Mouse (Mus musculus): Measurements from ENCODE around the gene Gsk3a.

Gsk3a gene

DNA sequence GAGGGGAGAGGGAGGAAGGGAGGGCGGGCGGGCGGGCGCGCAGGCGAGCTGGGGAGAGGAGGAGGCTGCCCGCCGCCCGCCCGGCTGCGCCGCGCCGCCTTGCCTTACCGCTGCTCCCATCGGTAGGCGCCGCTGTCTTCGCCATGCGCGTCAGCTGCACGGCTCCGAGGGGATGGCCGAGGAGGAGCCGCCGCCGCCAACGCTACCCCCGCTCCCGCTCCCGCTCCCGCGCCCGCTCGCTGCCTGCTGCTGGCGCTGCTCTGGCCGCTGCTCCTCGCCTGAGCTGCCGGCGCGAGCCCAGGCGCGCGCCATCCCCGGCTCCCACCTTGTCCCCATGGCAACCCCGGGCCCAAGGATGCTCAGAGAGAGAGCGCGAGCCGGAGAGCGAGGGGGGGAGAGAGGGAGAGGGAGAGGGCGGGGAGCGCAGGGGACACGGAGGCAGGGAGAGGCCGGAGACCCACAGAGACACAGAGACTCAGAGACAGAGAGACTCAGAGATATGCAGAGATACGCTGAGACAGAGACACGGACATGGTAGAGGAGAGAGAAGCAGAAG lies 58.0 kb downstream of the Gsk3a start, which contains the start of gene Pou2f2:
Gene Pou2f2 (minus strand): TSS at position 121 of the 556 bp plus-strand sequence.
- DNase-seq: peak; percentile 89

DNA sequence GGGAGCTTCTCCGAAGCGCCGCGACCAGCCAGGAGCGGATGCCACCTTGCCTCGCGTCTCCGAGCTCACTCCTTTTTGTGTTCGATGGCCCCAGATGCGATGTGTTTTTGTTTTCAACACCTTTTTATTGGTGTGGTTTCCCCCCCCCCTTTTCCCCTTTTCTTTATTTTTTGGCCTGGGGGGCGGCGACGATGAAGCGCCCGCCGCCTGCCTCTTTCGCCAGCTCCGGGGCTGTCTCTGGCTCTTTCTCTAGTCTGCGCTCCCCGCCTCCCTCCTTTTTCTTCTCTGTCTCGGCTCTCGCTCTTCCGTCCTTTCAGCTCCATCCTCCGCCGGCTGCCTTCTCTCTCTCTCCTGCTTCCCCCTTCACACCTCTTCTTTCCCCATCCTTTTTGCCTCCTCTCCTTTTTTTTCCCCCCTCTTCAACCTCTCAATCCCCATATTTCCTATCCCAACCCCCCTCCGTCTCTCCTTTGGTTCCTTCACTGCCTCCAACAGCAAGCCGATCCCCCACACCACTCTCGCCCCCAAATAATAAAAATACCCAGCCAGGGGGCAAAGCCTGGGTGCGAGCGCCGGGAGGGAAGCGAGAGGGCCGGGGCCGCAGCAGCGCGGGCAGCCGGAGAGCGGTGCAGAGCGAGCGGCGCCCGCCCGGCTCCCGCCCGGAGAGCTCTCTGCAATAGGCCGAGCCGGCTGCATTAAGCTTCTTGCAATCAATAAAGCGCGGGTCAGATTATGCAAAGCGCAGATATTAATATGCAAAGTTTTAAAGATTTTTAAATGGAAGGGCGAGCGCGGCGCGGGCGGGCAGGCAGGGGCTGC lies 58.7 kb downstream of the Gsk3a start:
- DNase-seq: peak; percentile 55

DNA sequence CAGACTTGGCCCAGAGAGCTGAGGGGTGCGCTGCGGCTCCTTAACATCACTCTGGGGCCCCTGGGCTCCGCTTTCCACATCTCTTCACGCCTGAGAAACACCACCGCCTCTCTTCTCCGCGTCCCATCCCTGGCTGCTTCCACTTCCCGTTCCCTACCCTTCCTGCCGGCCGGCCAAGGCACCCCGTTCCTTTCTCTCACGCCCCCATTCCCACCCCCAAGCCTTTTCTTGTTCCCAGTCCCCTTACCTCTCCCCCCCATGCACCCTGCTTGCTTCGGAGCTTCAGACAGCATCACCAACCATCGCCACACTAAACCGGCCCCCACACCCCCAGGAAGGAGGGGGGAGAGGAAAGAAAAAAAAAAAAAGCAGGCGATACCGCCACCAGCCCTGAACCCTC lies 59.3 kb downstream of the Gsk3a start:
- DNase-seq: peak; percentile 55

Data from cerebellum, adult 9-11 months (tissue).